Mouse (Mus musculus) liver, adult 2 months (tissue): ENCODE data around the gene 2610528J11Rik.

ENCODE experiments used
- CTCF ChIP-seq: fragments of 200-500 bp; IDR thresholded peaks from 2 replicates; pipeline ENCODE4 v1.5.1; 2011; ENCODE audit warnings: low read depth, low read length, control low read depth
- POLR2A ChIP-seq: fragments of 200-500 bp; IDR thresholded peaks from 2 replicates; pipeline ENCODE4 v1.6.1; 2011; ENCODE audit warnings: low read length, control low read depth; ENCODE audit not compliant: insufficient read depth; ENCODE audit errors: extremely low read depth

- TF ChIP-seq CTCF (peak; percentile 19; the same call in 1 of the 2 replicates), POLR2A (no peak)
Observed at GRCm38 (mm10) chr4:118516699-118517496, 9.9 kb upstream of the 2610528J11Rik start.
